Mouse (Mus musculus) lung, embryonic 16.5 days (tissue): ENCODE results near the gene Pdxdc1. TPM values are rescaled to one million over a fixed set of nuclear protein-coding genes. Genes with fewer than 3 reads are reported as not detected.

Experiments
- ATAC-seq: fragments of 200-750 bp; cut with Nextera tagmentation; 2 replicates; pipeline ENCODE4 v1.8.0; 2017; ENCODE audit warnings: low read depth, mild to moderate bottlenecking, moderate library complexity
- H3K27ac ChIP-seq: fragments of 300-500 bp; sonication (generic); 2 replicates; pipeline ENCODE4 v1.5.1; 2014; ENCODE audit warnings: mild to moderate bottlenecking, control low read depth, low read length
- H3K27me3 ChIP-seq: fragments of 300-500 bp; sonication (generic); 2 replicates; pipeline ENCODE4 v1.6.1; 2014; ENCODE audit warnings: low read depth, low read length, mixed read lengths; ENCODE audit not compliant: control insufficient read depth, insufficient read depth
- H3K36me3 ChIP-seq: fragments of 300-500 bp; sonication (generic); 2 replicates; pipeline ENCODE4 v1.6.1; 2014; ENCODE audit warnings: low read length; ENCODE audit not compliant: control insufficient read depth, insufficient read depth
- H3K4me1 ChIP-seq: fragments of 300-500 bp; sonication (generic); replicated peaks from 2 replicates; pipeline ENCODE4 v1.6.1; 2014; ENCODE audit warnings: low read length, mixed read lengths; ENCODE audit not compliant: control insufficient read depth, insufficient read depth
- H3K4me2 ChIP-seq: fragments of 300-500 bp; sonication (generic); 2 replicates; pipeline ENCODE4 v1.6.1; 2014; ENCODE audit warnings: low read depth, low read length, control low read depth
- H3K4me3 ChIP-seq: fragments of 300-500 bp; sonication (generic); 2 replicates; pipeline ENCODE4 v1.5.1; 2014; ENCODE audit warnings: mild to moderate bottlenecking, low read length, control low read depth
- H3K9ac ChIP-seq: fragments of 300-500 bp; sonication (generic); 2 replicates; pipeline ENCODE4 v1.6.1; 2014; ENCODE audit warnings: low read length, control low read depth
- H3K9me3 ChIP-seq: fragments of 300-500 bp; sonication (generic); 2 replicates; pipeline ENCODE4 v1.6.1; 2016; ENCODE audit warnings: low read length; ENCODE audit not compliant: control insufficient read depth
- WGBS: fragments of 180-500 bp; shearing (Covaris S2); extraction: QIAGEN DNeasy Blood & Tissue Kit; methylation state at CpG from one replicate; pipeline ENCODE4 v1.1.7; 2014; 5-methylcytosine and 5-hydroxymethylcytosine counted together
- polyA plus RNA-seq: library from polyadenylated mRNA; unstranded; fragments of >200 nt; fragmentation: Nextera tagmentation; extraction: Ambion mirVana; gene quantifications from 2 replicates; pipeline ENCODE4 v1.2.1, GENCODE M21; 2015

The Pdxdc1 gene
- polyA plus RNA-seq, 1 experiment from 2014 or later = 84.0 TPM

GRCm38 (mm10) chr16:13866076-13866475 lies 36.9 kb downstream of the Pdxdc1 start:
- H3K9me3 ChIP-seq = no peaks in the 10 kb centered on the region
- H3K4me3 ChIP-seq = no peak overlapping the region
- H3K9ac ChIP-seq = no peak overlapping the region
- no peaks in the 10 kb centered on the region; the same call in 1 of the 2 replicates for H3K4me1 ChIP-seq
- WGBS = 53% methylated on average over 4 of the region's 4 CpGs
- peaks cover 18% of the 10 kb centered on the region for H3K36me3 ChIP-seq
- no peak overlapping the region for H3K27ac ChIP-seq
- no peak for ATAC-seq
- no peaks in the 10 kb centered on the region for H3K27me3 ChIP-seq
- H3K4me2 ChIP-seq = no peak overlapping the region

GRCm38 (mm10) chr16:13853886-13854285 lies 49.0 kb downstream of the Pdxdc1 start:
- H3K36me3 ChIP-seq = peaks cover 16% of the 10 kb centered on the region
- ATAC-seq = no peak
- H3K4me2 ChIP-seq = no peak overlapping the region
- H3K4me1 ChIP-seq = no peaks in the 10 kb centered on the region
- H3K27me3 ChIP-seq = no peaks in the 10 kb centered on the region
- H3K9me3 ChIP-seq = no peaks in the 10 kb centered on the region
- no peak overlapping the region for H3K4me3 ChIP-seq
- H3K27ac ChIP-seq = no peak overlapping the region
- H3K9ac ChIP-seq = no peak overlapping the region
- 90% methylated on average over 4 of the region's 4 CpGs for WGBS

- H3K36me3 ChIP-seq = peaks cover 16% of the 10 kb centered on the region
- no peaks in the 10 kb centered on the region for H3K9me3 ChIP-seq
- no peak overlapping the region for H3K4me2 ChIP-seq
- H3K27me3 ChIP-seq = no peaks in the 10 kb centered on the region
- H3K9ac ChIP-seq = no peak overlapping the region
- H3K4me1 ChIP-seq = no peaks in the 10 kb centered on the region
- H3K27ac ChIP-seq = no peak overlapping the region
- WGBS = 91% methylated on average over 4 of the region's 4 CpGs
- ATAC-seq = no peak
- H3K4me3 ChIP-seq = no peak overlapping the region
These were observed 51.5 kb downstream of the Pdxdc1 start for GRCm38 (mm10) chr16:13851446-13851845.

- Histone ChIP-seq H3K4me1 (no peaks in the 10 kb centered on the region), H3K36me3 (peaks cover 27% of the 10 kb centered on the region), H3K9me3 (no peaks in the 10 kb centered on the region), H3K27ac (no peak overlapping the region), H3K4me3 (no peak overlapping the region), H3K27me3 (no peaks in the 10 kb centered on the region), H3K9ac (no peak overlapping the region), H3K4me2 (no peak overlapping the region)
- WGBS = 60% methylated on average over 2 of the region's 2 CpGs
- no peak for ATAC-seq
These were observed 54.6 kb downstream of the Pdxdc1 start for GRCm38 (mm10) chr16:13848310-13848709.

GRCm38 (mm10) chr16:13846675-13847074 lies 56.3 kb downstream of the Pdxdc1 start:
- H3K27me3 ChIP-seq = no peaks in the 10 kb centered on the region
- no peak for ATAC-seq
- no peaks in the 10 kb centered on the region for H3K9me3 ChIP-seq
- H3K27ac ChIP-seq = no peak overlapping the region
- no peak overlapping the region for H3K9ac ChIP-seq
- no peak overlapping the region for H3K4me2 ChIP-seq
- 100% methylated on average over 1 of the region's 1 CpGs for WGBS
- H3K36me3 ChIP-seq = peaks cover 25% of the 10 kb centered on the region
- no peak overlapping the region for H3K4me3 ChIP-seq
- H3K4me1 ChIP-seq = no peaks in the 10 kb centered on the region

- no peaks in the 10 kb centered on the region for H3K9me3 ChIP-seq
- H3K4me1 ChIP-seq = no peaks in the 10 kb centered on the region
- H3K36me3 ChIP-seq = peaks cover 29% of the 10 kb centered on the region
- no peak overlapping the region for H3K4me2 ChIP-seq
- no peak overlapping the region for H3K27ac ChIP-seq
- no peak for ATAC-seq
- 91% methylated on average over 5 of the region's 5 CpGs for WGBS
- H3K4me3 ChIP-seq = no peak overlapping the region
- no peak overlapping the region for H3K9ac ChIP-seq
- no peaks in the 10 kb centered on the region for H3K27me3 ChIP-seq
These were observed 57.9 kb downstream of the Pdxdc1 start for GRCm38 (mm10) chr16:13845031-13845430.

GRCm38 (mm10) chr16:13840956-13841355 lies 62.0 kb downstream of the Pdxdc1 start:
- Histone ChIP-seq H3K4me2 (no peak overlapping the region), H3K9me3 (no peaks in the 10 kb centered on the region), H3K9ac (no peak overlapping the region), H3K27ac (no peak overlapping the region), H3K4me3 (no peak overlapping the region), H3K36me3 (peaks cover 54% of the 10 kb centered on the region), H3K27me3 (no peaks in the 10 kb centered on the region), H3K4me1 (no peaks in the 10 kb centered on the region)
- 69% methylated on average over 3 of the region's 3 CpGs for WGBS
- ATAC-seq = no peak

GRCm38 (mm10) chr16:13840056-13840455 lies 62.9 kb downstream of the Pdxdc1 start:
- Histone ChIP-seq H3K27ac (no peak overlapping the region), H3K4me1 (no peaks in the 10 kb centered on the region), H3K4me2 (no peak overlapping the region), H3K36me3 (peaks cover 51% of the 10 kb centered on the region), H3K9me3 (no peaks in the 10 kb centered on the region), H3K4me3 (no peak overlapping the region), H3K9ac (no peak overlapping the region), H3K27me3 (no peaks in the 10 kb centered on the region)
- no peak for ATAC-seq
- WGBS = 72% methylated on average over 7 of the region's 7 CpGs

GRCm38 (mm10) chr16:13834382-13834781 lies 68.5 kb downstream of the Pdxdc1 start:
- Histone ChIP-seq H3K4me2 (no peak overlapping the region), H3K27ac (no peak overlapping the region), H3K9me3 (no peaks in the 10 kb centered on the region), H3K4me1 (no peaks in the 10 kb centered on the region), H3K9ac (no peak overlapping the region), H3K27me3 (no peaks in the 10 kb centered on the region), H3K36me3 (peaks cover 59% of the 10 kb centered on the region), H3K4me3 (no peak overlapping the region)
- ATAC-seq = no peak
- 87% methylated on average over 5 of the region's 5 CpGs for WGBS

GRCm38 (mm10) chr16:13831606-13832005 lies 71.3 kb downstream of the Pdxdc1 start:
- peaks cover 56% of the 10 kb centered on the region for H3K36me3 ChIP-seq
- 77% methylated on average over 5 of the region's 5 CpGs for WGBS

More at GRCm38 (mm10) chr16:13831606-13832005, 71.3 kb downstream of the Pdxdc1 start:
- Histone ChIP-seq H3K4me1 (no peaks in the 10 kb centered on the region), H3K27me3 (no peaks in the 10 kb centered on the region), H3K27ac (no peak overlapping the region), H3K9ac (no peak overlapping the region), H3K4me2 (no peak overlapping the region), H3K9me3 (no peaks in the 10 kb centered on the region), H3K4me3 (no peak overlapping the region)
- ATAC-seq = no peak; the same call in 1 of the 2 replicates
